Mouse (Mus musculus) heart, postnatal 10 days (tissue): Measurements from ENCODE around the gene Clasp2. TPM values are rescaled to one million over a fixed set of nuclear protein-coding genes. Genes with fewer than 3 reads are reported as not detected.

Experiments used
- total RNA-seq, 2 experiments: library from RNA; stranded (reverse); gene quantifications; 2 replicates each; pipeline ENCODE4 v1.2.3; 2021

The Clasp2 gene
- total RNA-seq, 2 experiments from 2014 or later = 45.0 to 46.9 TPM

Other genes starting within 250 kb of the Clasp2 start
- gene Pdcd6ip, start 33.2 kb upstream of the Clasp2 start, total RNA-seq = 10 to 100 TPM; 81.3 to 83.9 TPM
- 10 to 100 TPM; 32.7 TPM for gene Ubp1, start 189.5 kb downstream of the Clasp2 start, total RNA-seq